Mouse (Mus musculus): ENCODE measurements around the gene Fam19a2. TPM values are rescaled to one million over a fixed set of nuclear protein-coding genes. Genes with fewer than 3 reads are reported as not detected.

Gene Fam19a2
- total RNA-seq, 2 experiments from 2014 or later = not detected

DNA sequence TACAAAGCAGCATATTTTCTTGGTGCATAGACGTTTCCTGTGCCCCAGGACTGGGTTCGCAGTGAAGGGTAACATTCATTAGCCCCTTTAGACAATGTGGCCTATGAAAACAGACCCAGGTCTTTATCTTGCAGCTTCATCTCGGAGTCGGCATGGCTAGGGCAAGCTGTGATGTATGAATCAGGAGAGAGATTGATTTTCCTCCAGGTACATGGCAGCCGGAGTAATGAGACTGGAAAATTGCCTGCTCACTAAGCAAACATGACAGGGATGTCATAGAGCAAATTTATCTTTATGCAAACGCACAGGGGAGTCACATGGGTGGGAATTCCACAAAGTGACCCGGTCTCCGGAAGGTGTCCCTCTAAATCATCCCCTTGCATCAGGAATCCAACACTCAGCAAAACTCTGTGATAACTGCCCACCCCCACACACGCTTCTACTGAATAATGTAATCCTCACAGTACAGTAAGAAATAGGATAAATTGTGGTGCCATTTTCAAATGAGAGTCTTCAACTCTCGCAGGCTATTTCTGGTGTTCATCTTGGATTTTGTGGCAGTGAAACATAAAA, 306.9 kb downstream of the Fam19a2 start:
- no peak for DNase-seq

DNA sequence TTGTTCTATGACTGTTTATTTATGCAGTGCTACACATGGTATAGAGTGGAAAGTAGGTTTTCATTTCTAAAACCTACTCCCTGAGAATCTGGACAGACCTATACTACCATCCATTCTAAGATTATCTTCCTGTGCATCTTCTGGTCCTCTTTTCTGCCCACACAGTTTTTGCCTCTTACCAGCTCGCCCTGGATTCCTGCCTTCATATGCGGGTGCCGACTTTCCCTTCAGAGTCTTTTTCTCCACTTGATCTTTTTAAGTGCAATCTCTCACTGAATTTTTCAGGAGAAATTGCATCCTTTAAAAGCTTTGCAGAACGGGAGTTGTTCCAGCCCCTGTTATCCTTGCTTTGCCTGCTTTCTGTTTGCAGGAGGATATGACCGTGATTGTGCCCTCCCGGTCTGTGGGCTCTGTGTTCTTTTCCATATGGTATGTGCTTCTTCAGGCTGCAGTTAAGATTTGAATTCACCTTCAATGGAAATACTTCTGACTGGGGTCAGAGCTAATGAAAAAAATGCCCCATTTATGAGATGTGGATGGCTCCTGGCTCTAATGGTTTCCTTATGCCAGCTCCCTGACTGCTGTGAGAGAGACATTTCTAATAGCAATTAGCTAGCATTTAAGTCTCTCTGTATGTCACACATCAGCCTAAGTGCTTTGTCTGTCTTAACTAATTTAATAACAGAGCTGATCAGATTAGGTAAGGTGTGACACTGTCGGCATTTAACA, 308.7 kb downstream of the Fam19a2 start:
- no peak for DNase-seq

- DNase-seq = no peak
These were observed 314.0 kb downstream of the Fam19a2 start for GRCm38 (mm10) chr10:123577823-123578222.

DNA sequence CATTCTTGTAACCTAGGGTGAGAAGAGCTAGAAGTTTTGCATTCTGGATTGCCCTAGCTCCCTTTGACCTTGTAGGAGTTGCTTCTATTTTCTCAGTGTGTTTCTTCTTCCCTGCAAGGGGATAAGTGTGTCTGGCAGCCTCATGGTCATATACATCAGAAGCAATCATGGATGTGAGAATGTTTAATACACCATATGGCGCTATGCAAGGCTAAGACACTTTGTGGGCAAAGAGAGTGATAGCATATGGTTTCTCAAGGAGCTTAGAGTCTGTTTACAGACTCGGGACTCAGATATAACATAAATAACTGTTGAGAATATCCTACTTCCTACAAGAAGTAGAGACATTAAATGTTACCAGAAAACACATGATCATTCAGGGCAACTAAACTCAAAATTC, 315.2 kb downstream of the Fam19a2 start:
- DNase-seq = no peak

GRCm38 (mm10) chr10:123595043-123595442, 331.2 kb downstream of the Fam19a2 start:
- no peak for DNase-seq

- DNase-seq = no peak
These were observed 333.3 kb downstream of the Fam19a2 start for GRCm38 (mm10) chr10:123597059-123597458.

DNA sequence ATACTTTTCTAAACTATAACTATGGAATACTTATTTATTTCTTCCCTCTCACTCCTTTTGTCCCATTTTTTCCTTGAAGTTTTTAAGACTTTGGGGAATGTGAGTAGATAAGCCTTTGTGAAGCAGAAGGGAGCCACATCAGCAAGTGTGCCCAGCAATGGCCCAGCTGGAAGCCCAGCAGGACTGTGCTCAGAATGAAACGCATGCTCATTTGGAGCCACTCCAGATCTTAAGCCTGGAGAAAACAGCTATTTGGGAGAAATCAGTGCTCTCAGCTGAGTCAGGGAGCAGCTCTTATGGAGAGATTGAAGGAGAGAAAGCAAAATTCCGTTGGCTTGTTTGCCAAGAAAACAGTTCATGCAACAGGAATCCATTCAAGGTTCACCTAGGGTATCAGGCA, 341.9 kb downstream of the Fam19a2 start:
- no peak for DNase-seq

DNA sequence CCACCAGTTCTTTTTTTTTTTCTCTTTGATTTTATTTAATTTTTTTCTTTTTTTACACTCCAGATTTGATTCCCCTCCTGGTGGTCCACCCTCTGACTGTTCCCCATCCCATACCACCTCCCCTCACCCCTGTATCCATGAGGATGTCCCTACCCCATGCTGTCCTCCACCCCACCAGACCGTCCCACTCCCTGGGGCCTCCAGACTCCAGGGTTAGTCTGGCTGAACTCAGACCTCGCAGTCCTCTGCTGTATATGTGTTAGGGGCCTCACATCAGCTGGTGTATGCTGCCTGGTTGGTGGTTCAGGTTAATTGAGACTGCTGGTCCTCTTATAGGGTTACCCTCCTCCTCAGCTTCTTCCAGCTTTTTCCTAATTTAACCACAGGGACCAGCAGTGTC, 362.9 kb downstream of the Fam19a2 start:
- DNase-seq = no peak

GRCm38 (mm10) chr10:123629248-123629744, 365.5 kb downstream of the Fam19a2 start:
- no peak for DNase-seq

DNA sequence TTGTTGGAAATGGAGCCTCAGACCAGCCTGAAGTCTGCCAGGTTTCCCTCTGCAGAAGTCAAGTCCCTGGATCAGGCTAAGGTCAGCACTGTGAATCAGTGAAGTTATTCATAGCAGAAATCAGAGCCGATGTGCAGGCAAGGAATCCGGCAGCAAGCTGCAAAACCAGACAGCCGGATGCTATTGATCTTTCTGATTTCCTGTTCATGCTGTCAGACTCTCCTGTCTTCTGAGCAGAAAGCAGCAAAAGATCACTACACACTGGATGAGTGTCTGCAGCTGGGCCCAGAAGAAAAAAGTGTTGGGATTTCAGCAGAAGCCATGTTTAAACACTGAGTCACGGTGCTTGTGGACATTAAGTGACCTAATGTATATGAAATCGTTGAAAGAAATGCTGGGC, 368.2 kb downstream of the Fam19a2 start:
- no peak for DNase-seq

- DNase-seq = no peak
These were observed 372.9 kb downstream of the Fam19a2 start for GRCm38 (mm10) chr10:123636655-123637054.

DNA sequence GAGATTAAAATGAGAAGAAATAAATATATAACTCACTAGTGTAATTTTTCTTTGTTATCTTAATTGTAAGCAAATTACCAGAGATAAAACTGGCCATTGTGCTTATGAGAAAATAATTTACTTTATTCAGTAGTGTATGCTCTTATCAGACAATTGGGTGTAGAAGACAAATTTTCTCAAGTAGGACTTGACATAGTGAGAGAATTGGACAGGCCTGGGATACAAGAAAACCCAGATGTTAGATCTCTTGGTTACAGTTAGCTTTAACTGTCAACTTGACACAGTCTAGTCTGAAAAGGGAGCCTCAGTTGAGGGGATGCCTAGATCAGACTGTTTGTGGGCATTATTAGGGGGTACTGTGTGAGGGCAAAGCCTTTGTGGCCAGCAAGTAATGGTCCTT, 373.7 kb downstream of the Fam19a2 start:
- DNase-seq = no peak

GRCm38 (mm10) chr10:123645568-123645967, 381.8 kb downstream of the Fam19a2 start:
- DNase-seq = no peak

- no peak for DNase-seq
These were observed 407.4 kb downstream of the Fam19a2 start for GRCm38 (mm10) chr10:123671208-123671607.

DNA sequence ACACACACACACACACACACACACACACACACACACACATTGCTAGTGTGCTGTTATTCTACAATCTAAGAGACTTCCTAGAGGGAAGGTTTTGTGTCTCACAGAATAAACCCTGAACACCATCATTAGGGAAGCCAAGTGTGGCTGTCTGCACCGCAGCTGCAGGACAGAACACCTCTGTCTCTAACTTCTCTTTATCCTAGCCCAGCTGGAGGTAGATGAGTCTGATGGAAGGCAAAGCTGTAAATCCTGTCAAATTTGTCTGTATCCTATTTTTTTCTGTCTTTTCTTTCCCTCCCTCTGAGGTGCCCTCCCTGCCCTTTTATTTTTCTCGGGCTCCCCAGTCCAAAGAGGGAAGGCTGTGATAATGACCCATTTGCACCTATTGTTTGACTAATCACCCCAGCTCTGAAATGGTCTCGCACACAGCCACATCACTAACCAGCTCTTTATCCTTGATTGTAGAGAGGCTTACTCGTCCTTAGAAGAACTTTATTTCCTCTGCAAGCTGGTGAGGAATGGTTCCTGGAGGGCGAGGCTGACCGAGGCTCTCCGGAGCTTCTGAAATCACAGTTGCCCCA, 414.6 kb downstream of the Fam19a2 start:
- DNase-seq = no peak

DNA sequence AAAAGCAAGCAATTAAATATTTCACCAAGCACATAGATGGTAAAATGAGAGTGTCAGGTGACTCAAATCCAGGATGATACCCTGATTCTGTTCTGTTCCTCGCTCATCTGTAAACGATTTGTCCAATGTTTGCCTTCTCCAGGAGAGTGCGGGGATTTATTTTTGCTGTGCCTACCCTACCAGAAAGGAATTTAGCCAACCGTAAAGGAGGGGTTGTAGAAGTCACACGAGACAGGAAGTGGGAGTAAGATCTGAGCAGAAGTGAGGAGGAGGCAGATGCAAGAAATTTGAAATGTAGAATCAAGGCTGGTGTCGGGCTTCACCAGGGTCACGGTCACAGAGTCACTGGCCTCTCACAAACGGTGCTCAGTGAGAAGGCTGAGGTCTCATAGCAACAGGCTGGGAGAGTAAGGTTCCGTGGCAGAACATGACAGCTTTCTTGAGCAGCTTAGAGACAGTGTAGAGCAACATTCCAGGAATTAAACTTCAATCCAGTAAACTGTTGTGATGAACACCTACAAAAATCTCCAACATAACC, 419.0 kb downstream of the Fam19a2 start:
- DNase-seq = no peak

DNA sequence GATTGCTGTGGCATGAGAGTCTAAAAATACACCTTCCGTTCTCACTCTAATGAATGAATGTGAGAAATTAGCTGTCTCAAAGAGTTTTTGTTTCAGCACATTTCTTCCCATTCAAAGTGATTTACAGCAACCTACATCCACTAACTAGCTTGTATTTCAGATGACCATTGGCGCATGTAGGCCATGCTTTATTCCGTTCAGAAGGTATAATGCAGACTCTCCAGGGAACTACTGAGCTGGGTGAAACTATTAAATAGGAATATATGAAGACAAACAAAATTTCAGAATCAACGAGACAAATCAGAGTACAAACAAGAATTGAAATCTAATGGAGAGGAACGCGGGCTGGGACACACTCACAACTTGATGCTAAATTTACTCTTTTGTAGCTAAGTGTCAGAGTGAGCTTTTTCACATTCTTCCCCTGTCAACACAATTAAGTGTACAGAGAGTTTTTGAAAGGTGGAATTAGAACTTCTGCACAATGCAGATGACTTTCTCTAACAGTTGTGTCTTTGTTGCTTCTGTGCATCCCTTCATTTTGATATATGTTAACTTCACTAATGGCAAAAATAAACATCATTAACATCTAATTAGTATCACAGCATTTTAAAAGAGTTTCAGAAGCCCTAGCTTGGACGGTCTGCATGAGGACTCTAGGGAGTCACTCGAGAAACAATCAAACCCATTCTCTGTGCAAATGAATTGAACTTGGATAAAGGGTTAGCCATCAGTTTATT, 428.6 kb downstream of the Fam19a2 start:
- no peak for DNase-seq

DNA sequence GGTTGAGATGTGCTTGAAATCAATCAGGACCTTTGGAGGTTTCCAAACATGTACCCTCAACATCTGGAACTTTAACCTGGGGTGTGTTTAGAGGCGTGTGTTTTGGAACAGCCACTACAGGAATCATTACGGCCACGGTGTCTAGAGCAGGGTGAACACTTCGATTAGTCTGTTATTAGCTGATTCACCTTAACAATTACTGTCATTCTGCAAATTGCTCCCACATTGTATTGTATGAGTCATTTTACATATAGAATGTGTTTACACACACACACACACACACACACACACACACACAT, 429.1 kb downstream of the Fam19a2 start:
- no peak for DNase-seq

DNA sequence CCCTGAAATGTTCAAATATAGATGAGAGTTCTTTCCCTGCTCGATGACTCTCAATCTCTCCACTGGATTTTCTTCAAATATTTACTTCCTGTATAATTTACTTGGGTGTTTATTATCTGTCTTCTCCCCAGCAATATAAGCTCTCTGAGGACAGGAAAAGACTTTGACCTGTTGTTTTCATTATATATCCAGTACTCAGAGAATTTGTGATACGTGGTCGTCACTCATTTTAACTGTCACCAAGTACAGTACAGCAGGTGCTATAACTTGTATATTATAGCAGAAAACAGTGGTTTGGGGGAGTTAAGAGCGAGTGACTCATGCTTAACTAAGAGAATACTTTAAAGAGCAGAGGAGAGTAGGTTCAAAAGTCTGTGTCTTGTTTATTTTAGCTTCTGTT, 438.8 kb downstream of the Fam19a2 start:
- no peak for DNase-seq

DNA sequence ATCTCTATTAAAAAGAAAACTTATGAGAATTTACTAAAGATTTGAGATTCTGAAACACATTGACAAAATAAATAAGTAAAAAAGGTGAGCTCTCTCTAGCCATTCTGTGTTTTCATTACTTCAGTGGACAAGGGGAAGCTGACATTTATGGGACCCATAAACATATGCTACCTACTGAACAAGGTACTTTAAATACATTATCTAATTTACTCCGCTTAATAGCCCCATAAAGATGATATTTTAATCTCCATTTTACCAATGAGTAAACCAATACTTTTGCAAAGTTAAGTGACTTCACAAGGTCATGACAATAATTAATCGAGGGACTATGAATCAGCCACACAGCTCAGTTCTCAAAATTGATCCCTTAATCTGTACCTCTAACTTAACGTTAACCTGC, 443.2 kb downstream of the Fam19a2 start:
- DNase-seq = no peak

GRCm38 (mm10) chr10:123710738-123711137, 446.9 kb downstream of the Fam19a2 start:
- no peak for DNase-seq

GRCm38 (mm10) chr10:123721952-123722460, 458.2 kb downstream of the Fam19a2 start:
- no peak for DNase-seq

GRCm38 (mm10) chr10:123723641-123724040, 459.8 kb downstream of the Fam19a2 start:
- no peak for DNase-seq
